Mouse (Mus musculus): ENCODE results near the gene Cttnbp2nl. TPM values are rescaled to one million over a fixed set of nuclear protein-coding genes. Genes with fewer than 3 reads are reported as not detected.

Cttnbp2nl gene
- total RNA-seq, 1 experiment from 2014 or later = 19.3 TPM

DNA sequence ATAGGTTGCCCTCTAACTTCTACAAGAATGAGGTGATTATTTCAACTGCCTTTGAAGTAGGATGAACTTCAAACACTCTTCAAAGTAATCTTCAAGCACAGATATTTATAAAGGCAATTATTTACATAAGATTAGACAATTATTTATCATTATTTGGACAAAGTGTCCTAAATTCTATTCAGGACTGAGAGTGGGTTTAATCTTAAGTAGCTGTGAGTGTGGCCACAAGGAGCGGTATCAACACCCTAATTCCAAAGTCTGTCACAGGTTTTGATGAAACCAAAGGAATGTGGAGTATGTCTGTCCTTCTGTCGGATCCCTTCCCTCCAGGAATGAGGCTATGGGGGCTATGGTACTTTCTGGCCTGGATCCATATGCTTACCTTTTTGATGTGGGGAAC lies 38.0 kb downstream of the Cttnbp2nl start:
- DNase-seq = no peak

- DNase-seq = no peak
These were observed 40.1 kb downstream of the Cttnbp2nl start for GRCm38 (mm10) chr3:105012696-105013313.

- DNase-seq = no peak
These were observed 41.1 kb downstream of the Cttnbp2nl start for GRCm38 (mm10) chr3:105011883-105012282.

DNA sequence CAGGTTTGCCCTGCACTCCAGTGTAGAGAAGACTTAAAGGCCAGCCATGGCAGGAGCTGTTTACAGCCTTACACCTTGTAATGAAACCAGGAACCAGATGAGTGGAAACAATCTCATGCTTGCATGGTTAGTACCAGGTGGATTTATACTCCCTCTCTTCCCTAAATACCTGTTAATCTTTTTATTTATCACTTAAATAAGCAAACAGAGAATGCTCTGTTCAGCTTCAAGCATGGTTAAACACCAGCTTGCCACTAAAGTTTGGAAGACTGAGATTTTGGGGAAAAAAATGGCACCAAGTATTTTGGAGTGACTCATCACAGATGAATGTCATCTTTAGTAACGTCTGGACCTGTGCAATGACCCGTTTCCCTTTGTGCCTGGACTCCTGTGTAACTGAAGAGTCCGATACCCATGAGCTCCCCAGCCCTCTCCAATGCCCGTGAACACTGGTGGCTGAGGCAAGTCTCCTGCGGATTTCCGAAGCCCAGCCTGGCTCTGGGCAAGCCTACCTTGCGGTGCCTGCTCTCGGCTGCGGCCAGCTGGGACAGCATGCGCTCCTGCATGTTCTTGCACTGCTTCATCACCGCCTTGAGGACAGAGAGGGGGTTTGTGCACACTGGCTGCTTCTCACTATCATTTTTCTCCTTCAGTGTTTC lies 42.1 kb downstream of the Cttnbp2nl start:
- no peak for DNase-seq

- DNase-seq = no peak
These were observed 44.9 kb downstream of the Cttnbp2nl start for GRCm38 (mm10) chr3:105008070-105008469.

DNA sequence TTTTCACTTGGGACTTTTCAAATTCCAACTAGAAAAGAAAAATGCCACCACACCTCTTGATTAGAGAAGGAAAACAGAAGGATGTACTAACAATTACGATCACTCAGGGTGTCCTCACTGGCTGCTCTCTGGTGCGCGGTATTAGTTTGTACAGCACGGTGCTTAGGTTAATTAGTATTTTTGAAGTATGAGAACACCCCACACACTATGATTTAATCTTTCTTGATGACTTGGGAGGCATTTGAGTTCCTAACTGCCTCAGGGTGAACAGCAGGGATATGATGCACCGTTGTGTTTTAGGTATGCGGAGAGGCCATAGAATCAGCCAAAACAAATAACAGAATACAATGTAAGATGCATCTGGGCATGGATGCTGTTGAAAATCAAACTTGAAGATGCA lies 46.8 kb downstream of the Cttnbp2nl start:
- no peak for DNase-seq

- DNase-seq = no peak
These were observed 47.3 kb downstream of the Cttnbp2nl start for GRCm38 (mm10) chr3:105005561-105006065.

DNA sequence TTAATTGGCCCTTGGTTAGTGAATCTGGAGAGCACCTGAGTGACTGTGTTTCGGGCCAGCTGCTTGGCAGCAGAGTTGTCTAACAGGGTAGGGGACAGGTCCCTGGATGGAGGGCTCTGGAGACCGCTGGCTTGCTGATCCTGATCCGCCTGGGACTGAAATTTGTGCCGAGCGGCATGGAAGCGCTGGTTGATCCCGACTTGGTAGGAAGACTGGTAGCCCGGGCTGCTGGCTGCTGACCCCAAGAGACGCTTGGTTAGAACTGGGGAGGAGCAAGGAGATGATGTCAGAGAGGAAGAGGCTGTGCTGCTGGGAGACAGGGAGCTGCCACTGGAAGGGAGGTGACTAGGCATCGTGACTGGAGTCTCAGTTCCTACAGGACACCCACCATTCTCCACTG lies 47.9 kb downstream of the Cttnbp2nl start:
- no peak for DNase-seq

DNA sequence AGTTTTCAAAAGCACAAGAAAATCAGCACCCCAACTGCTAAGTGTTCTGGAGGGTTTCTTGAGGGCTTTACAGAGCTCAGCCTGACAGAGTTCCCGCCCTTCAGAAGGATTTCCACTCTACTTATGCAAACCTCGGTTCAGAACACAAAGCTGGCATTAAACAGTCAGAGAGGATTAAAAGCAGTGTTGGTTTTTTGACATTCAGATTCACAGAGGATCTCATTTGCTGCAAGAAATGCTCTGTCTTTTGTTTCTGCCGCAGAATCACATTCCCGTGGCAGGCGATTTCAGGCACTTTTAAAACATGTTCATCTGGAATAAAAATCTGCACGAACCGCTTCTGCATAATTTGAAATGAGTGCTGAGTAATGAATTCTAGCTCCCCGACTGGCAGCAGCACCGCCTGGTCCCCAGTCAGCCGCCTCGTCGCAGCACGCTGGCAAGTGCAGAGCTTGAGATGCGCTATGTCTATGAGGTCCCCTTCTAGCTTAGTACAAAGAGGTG lies 48.9 kb downstream of the Cttnbp2nl start:
- DNase-seq = no peak

- DNase-seq = no peak
These were observed 51.6 kb downstream of the Cttnbp2nl start for GRCm38 (mm10) chr3:105001374-105001773.

GRCm38 (mm10) chr3:105000561-105000960 lies 52.4 kb downstream of the Cttnbp2nl start:
- DNase-seq = peak; percentile 60

DNA sequence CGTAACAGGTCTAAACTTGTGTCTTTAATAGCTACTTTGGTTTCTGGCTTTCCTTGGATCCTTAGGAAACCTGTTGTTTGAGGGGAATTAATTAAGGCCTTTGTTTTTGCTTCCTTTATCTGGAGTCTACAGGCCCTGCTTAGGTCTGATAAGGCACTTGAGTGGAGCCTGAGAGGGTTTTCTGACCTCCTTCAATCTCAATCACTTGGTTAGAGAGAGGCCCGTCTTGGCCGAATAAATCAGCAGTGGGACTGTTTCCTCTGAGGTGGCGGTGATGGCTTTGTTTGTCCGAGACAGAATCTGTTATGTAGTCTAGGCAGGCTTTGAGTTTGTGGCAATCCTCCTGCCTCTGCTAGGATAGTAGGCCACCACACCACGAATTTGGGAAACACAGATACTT lies 55.4 kb downstream of the Cttnbp2nl start:
- DNase-seq = no peak

- DNase-seq = no peak
These were observed 57.2 kb downstream of the Cttnbp2nl start for GRCm38 (mm10) chr3:104995707-104996106.

DNA sequence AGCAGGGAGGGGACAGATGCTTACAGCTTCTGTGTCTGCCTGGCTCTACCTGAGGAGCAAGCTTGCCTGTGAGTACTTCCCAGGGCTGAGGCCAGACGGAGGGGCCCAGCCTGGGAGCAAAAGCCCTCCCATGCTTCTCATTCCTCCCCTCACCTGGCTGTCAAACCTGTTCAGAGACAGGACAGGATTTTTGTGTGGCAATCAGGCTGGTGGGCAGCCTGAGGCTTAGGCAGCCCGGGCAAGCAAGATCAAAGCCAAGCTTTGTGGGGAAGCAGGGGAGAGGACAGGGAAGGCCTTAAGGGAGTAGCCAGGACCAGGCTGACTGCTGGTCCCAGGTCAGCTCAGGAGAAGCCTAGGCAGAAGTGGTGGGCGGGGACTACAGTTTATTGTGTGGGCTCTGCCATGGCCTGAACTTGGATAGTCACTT lies 58.5 kb downstream of the Cttnbp2nl start:
- DNase-seq = no peak

DNA sequence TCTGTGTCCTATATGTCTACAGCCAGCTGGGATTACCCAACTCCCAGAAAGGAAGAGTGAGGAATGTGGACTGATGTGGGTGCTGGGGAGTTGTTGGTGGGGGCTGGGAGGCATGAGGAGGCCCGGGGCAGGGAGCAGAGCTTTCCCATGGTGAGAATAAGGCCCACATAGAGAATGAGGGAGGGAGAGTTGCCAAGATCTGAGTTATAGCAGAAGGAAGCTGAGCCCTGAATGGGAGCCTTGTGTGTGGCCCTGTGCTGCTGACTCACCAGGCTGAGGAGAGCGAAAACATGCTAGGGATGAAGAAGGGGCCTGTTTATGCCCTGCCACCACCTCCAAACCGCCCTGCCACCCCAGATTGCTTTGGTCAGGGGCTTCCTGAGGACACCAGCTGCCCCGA lies 59.1 kb downstream of the Cttnbp2nl start:
- DNase-seq = peak; percentile 41

DNA sequence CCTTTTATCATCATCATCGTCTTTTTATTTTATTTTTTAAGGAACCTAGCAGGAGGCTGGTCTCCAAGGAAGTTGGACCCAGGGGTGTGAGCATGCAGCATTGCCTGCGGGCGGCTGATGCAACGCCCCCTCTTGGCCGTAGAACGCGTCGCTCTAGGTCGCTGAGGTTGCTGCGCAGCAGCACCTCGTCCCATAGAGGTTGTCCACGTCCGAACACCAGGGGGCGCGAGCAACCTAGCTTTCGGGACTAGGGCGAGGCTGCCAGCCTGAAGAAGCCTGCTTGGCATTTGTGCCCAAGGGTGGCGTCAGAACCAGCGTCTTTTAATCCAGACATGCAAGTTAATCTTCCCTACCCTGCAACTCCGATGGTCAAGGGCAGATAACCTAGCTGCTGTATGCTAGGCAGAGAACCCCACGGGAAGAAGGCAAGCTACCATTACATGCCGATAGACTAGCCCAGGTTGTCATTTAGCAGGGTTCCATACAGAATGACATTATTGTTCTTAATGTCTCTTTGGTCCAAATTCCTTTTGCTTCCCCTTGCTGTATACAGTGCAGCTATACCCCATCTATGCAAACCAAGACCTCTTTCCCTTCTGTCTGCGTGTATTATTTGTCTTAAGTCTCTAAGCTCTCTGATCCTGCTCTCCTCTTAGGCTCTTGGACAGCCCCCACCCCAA lies 60.1 kb downstream of the Cttnbp2nl start:
- DNase-seq = peak; percentile 95

- DNase-seq = no peak
These were observed 61.2 kb downstream of the Cttnbp2nl start for GRCm38 (mm10) chr3:104991703-104992102.

DNA sequence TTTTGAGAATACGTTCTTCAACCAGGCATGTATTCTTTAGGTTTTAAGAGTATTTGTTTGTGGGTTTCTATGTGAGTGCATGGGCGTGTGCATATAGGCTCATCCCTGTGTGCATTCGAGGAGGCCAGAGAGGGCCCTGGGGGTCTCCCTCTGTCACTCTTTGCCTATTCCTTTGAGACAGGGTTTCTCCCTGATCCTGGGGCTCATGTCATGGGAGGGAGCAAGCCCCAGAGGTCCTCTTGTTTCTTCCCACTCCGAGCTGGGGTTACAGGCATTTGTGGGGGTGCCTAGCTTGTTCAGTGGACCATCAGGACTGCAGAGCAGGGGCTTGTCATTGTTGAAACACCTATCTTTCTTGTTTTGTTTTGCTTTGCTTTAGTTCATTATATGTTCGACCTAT lies 65.1 kb downstream of the Cttnbp2nl start:
- DNase-seq = no peak

- DNase-seq = no peak
These were observed 73.2 kb downstream of the Cttnbp2nl start for GRCm38 (mm10) chr3:104979735-104980134.

- DNase-seq = peak; percentile 91
These were observed 85.2 kb downstream of the Cttnbp2nl start for GRCm38 (mm10) chr3:104967548-104968300.

DNA sequence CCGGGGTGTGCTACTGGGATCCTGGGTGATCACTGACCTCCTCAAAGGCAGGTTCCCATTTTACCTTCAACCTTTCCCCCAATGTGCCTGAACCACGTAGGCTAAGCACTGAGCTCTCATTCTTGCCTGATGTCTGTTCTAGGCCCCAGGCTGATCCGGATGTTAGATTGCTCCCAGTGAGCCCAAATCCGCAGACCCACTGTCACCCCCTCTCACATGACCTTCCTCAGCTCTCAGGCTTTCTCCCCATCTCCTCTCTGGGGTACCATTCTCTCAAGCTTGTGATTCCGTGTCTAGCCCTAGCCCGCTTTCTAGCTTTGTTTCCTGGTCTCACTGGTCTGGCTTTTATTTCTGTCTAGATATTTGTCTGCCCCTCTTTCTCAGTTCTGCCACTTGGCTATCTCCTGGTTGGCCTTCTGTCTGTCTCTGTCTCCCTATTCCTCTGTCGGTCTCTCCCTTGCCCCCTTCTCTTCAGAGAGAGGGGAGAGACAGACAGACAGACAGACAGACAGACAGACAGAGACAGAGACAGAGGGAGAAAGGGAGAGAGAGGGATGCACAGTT lies 86.9 kb downstream of the Cttnbp2nl start:
- DNase-seq = no peak
